Mouse (Mus musculus) midbrain, postnatal 0 days (tissue): ENCODE measurements at regions not wholly inside any gene's neighbourhood (a gene's known extent, or its start where the extent isn't known, plus 50 kb on each side); places are given as distances from the start of the nearest gene placed in this dataset.
"Not testable (repeated sequence)": the region's sequence is repeated elsewhere in the genome, so short reads cannot be mapped to it uniquely, and the experiment has no call there.

ENCODE experiments used
- ATAC-seq: fragments of 200-750 bp; cut with Nextera tagmentation; 2 replicates; pipeline ENCODE4 v1.8.0; 2017; ENCODE audit warnings: moderate number of reproducible peaks, mild to moderate bottlenecking, moderate TSS enrichment, moderate library complexity; ENCODE audit not compliant: low FRiP score
- DNase-seq: peaks from one replicate; pipeline ENCODE4 v3.0.0-alpha.2; 2015; ENCODE audit warnings: low spot score
- H3K27ac ChIP-seq: fragments of 300-500 bp; sonication (generic); 2 replicates; pipeline ENCODE4 v1.5.1; 2014; ENCODE audit warnings: low read depth, mild to moderate bottlenecking, low read length, mixed read lengths
- H3K27me3 ChIP-seq: fragments of 300-500 bp; sonication (generic); 2 replicates; pipeline ENCODE4 v1.6.1; 2014; ENCODE audit warnings: low read length, control low read depth, mixed read lengths; ENCODE audit not compliant: insufficient read depth
- H3K36me3 ChIP-seq: fragments of 300-500 bp; sonication (generic); 2 replicates; pipeline ENCODE4 v1.6.1; 2014; ENCODE audit warnings: low read length, control low read depth, mixed read lengths; ENCODE audit not compliant: insufficient read depth
- H3K4me1 ChIP-seq: fragments of 300-500 bp; sonication (generic); 2 replicates; pipeline ENCODE4 v1.6.1; 2014; ENCODE audit warnings: mild to moderate bottlenecking, control low read depth, antibody characterized with exemption, low read length, mixed read lengths; ENCODE audit not compliant: insufficient read depth
- H3K4me2 ChIP-seq: fragments of 300-500 bp; sonication (generic); 2 replicates; pipeline ENCODE4 v1.6.1; 2014; ENCODE audit warnings: low read depth, mild to moderate bottlenecking, low read length, mixed read lengths; ENCODE audit not compliant: poor library complexity, severe bottlenecking
- H3K4me3 ChIP-seq: fragments of 300-500 bp; sonication (generic); 2 replicates; pipeline ENCODE4 v1.5.1; 2014; ENCODE audit warnings: low read depth, mild to moderate bottlenecking, low read length, moderate library complexity
- H3K9ac ChIP-seq: fragments of 300-500 bp; sonication (generic); replicated peaks from 2 replicates; pipeline ENCODE4 v1.6.1; 2014; ENCODE audit warnings: mild to moderate bottlenecking, low read length, moderate library complexity, mixed read lengths; ENCODE audit not compliant: poor library complexity, severe bottlenecking
- H3K9me3 ChIP-seq: fragments of 300-500 bp; sonication (generic); 2 replicates; pipeline ENCODE4 v1.6.1; 2016; ENCODE audit warnings: low read length, control low read depth
- CTCF ChIP-seq: IDR thresholded peaks from 2 replicates; pipeline ENCODE4 v1.5.1; 2016; ENCODE audit warnings: antibody characterized with exemption, mild to moderate bottlenecking
- WGBS: fragments of 180-500 bp; shearing (Covaris S2); extraction: QIAGEN DNeasy Blood & Tissue Kit; methylation state at CpG from one replicate; pipeline ENCODE4 v1.1.7; 2014; 5-methylcytosine and 5-hydroxymethylcytosine counted together

DNA sequence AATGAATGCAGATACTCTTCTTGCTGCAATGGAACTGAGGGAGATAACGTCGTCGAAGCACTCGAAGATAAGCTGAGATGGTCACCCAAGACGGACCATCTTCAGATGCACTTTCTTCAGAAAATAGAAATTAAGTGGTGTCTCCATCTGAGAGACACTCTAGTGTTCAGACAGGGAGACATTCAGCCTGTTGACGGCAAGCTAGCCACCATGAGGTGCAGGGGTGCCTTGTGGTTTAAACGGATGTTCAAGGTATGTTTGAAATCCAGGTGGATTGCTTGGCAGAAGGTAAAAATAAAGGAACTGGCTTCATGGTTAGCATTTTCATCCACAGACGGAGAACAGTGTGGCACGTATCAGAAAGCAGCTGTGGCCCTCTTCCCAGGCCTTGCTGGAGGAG, 224.0 kb downstream of the Dact1 start:
- Histone ChIP-seq H3K4me2 (no peak overlapping the region), H3K36me3 (no peaks in the 10 kb centered on the region), H3K27me3 (no peaks in the 10 kb centered on the region), H3K9me3 (no peaks in the 10 kb centered on the region), H3K27ac (peak overlapping the region; percentile 60), H3K9ac (no peak overlapping the region), H3K4me3 (no peak overlapping the region), H3K4me1 (peaks cover 9% of the 10 kb centered on the region; the same call in 1 of the 2 replicates)
- 80% methylated on average over 9 of the region's 9 CpGs for WGBS
- DNase-seq, result no peak
- no peak for TF ChIP-seq CTCF
- no peak for ATAC-seq

DNA sequence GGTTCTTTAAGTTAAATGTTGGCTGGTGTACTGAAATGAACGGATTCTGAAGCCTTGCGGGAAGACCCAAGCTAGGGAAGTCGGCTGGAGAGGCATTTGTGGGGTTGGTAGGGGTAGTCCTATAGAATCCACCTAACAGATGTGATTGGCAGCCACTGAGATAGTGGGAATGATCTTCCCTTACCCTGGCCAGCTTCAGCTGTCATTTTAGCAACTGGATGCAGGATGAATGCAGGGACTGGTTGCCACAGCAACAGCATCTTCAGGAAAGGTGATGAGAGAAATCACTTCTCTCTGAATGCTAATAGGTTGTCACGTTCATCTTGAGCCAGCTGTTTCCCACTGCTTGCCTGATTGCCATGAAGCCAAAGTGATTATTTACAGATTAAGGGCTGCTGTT, 224.5 kb downstream of the Dact1 start:
- DNase-seq (peak; percentile 67), ATAC-seq (peak; percentile 38; the same call in 1 of the 2 replicates)
- H3K4me2 ChIP-seq, result no peak overlapping the region
- no peak overlapping the region for H3K9ac ChIP-seq
- H3K27ac ChIP-seq, result peak overlapping the region; percentile 60
- no peaks in the 10 kb centered on the region for H3K27me3 ChIP-seq
- H3K36me3 ChIP-seq, result no peaks in the 10 kb centered on the region
- no peak for TF ChIP-seq CTCF
- no peak overlapping the region for H3K4me3 ChIP-seq
- peaks cover 9% of the 10 kb centered on the region; the same call in 1 of the 2 replicates for H3K4me1 ChIP-seq
- H3K9me3 ChIP-seq, result no peaks in the 10 kb centered on the region
- 43% methylated on average over 4 of the region's 4 CpGs for WGBS

DNA sequence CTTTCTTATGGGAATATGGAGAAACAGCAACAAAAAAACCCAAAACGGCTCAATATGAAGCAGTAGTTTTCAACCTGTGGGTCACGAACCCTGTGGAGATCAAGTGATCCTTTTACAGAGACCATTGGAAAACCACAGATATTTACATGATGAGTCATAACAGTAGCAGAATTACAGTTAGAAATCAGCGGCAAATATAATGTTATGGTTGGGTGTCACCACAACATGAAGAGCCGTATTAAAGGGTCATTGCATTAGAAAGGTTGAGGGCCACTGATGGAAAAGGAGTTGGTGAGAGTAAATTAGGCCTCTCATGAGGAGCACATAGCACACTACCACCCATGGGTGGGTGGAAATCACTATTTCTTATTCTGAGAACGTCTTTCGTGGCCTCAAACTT, 225.6 kb downstream of the Dact1 start:
- Histone ChIP-seq H3K4me1 (peaks cover 9% of the 10 kb centered on the region; the same call in 1 of the 2 replicates), H3K27me3 (no peaks in the 10 kb centered on the region), H3K36me3 (no peaks in the 10 kb centered on the region), H3K27ac (no peak overlapping the region), H3K4me3 (no peak overlapping the region), H3K9ac (no peak overlapping the region), H3K4me2 (no peak overlapping the region), H3K9me3 (no peaks in the 10 kb centered on the region)
- TF ChIP-seq CTCF, result no peak
- DNase-seq, result no peak
- 96% methylated on average over 6 of the region's 6 CpGs for WGBS
- ATAC-seq, result no peak

DNA sequence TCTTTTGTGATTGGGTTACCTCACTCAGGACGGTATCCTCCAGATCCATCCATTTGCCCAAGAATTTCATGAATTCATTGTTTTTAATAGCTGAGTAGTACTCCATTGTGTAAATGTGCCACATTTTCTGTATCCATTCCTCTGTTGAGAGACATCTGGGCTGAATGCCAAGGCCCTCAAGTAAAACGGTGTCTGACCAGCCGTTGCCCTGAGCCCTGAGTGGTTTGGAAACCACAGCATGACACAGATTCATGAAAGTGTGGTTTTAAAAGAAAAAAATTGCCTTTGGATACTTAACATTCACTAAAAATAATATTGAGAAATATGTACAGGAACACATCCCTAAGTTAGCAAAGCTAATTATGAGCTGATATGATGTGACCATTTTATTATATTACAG, 226.1 kb downstream of the Dact1 start:
- 60% methylated on average over 3 of the region's 3 CpGs for WGBS
- not testable (repeated sequence) for H3K27ac ChIP-seq, H3K9me3 ChIP-seq, DNase-seq, H3K4me1 ChIP-seq, ATAC-seq, H3K4me3 ChIP-seq, H3K27me3 ChIP-seq, H3K9ac ChIP-seq, H3K36me3 ChIP-seq, H3K4me2 ChIP-seq

DNA sequence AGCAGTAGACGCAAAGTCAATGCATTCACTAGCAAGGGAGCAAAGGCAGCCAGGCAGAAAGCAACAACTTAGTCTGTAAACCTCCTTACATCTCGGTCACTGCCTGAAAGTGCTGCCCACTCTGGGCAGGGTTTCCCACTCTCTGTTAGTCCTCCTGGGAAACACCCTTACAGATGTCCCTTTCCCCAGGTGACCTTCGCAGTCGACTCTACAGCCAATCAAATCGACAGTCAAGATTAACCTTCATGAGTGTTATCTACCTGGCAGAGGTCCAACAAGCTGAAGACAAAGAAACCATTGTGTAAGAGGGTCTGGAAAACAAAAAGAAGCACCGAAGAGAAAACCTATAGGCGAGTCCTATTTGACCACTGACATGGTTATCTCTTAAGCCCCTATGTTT, 229.0 kb downstream of the Dact1 start:
- H3K27me3 ChIP-seq, result no peaks in the 10 kb centered on the region
- DNase-seq, result no peak
- H3K9me3 ChIP-seq, result no peaks in the 10 kb centered on the region
- WGBS, result 81% methylated on average over 7 of the region's 7 CpGs
- H3K9ac ChIP-seq, result no peak overlapping the region
- no peak overlapping the region for H3K4me3 ChIP-seq
- H3K4me2 ChIP-seq, result no peak overlapping the region
- H3K27ac ChIP-seq, result no peak overlapping the region
- ATAC-seq, result no peak
- no peak for TF ChIP-seq CTCF
- no peaks in the 10 kb centered on the region for H3K36me3 ChIP-seq
- no peaks in the 10 kb centered on the region; the same call in 1 of the 2 replicates for H3K4me1 ChIP-seq

DNA sequence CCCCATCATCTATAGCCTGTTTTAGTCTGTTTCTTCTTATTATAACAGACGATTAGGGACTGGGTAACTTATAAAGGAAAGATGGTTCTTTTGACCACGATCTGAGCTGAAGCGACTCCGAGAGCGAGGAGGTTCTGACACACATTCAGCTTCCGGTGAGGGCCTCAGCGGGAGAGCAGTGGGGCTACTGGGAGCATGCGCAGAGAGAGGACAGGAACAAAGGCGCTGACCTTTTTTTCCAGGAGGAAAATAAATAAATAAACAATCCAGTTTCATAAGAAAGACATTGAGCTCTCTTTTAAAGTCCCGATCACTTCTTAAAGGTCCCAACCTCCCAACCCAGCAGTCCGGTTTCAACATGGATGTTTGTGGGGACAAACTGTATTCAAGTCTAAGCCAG, 230.6 kb downstream of the Dact1 start:
- ATAC-seq (no peak), DNase-seq (no peak)
- no peak overlapping the region for H3K4me2 ChIP-seq
- H3K4me3 ChIP-seq, result no peak overlapping the region
- 84% methylated on average over 11 of the region's 11 CpGs for WGBS
- H3K9ac ChIP-seq, result no peak overlapping the region
- no peak overlapping the region for H3K27ac ChIP-seq
- H3K36me3 ChIP-seq, result no peaks in the 10 kb centered on the region
- no peaks in the 10 kb centered on the region for H3K27me3 ChIP-seq
- TF ChIP-seq CTCF, result no peak
- no peaks in the 10 kb centered on the region for H3K9me3 ChIP-seq
- no peaks in the 10 kb centered on the region for H3K4me1 ChIP-seq
